Mouse (Mus musculus): ENCODE measurements at regions not wholly inside any gene's neighbourhood (a gene's known extent, or its start where the extent isn't known, plus 50 kb on each side); places are given as distances from the start of the nearest gene placed in this dataset.

GRCm38 (mm10) chr16:74671466-74671865, 259.8 kb upstream of the Robo2 start:
- no peak overlapping the region for H3K9ac ChIP-seq (replicated peaks; ENCODE audit: low read depth, low read length)
- no peak overlapping the region for H3K4me2 ChIP-seq (ENCODE audit: low read depth, low read length)
- WGBS = 84% methylated on average over 3 of the region's 3 CpGs
- H3K9me3 ChIP-seq (replicated peaks; ENCODE audit: control insufficient read depth, low read length) = no peaks in the 10 kb centered on the region
- no peak for ATAC-seq (ENCODE audit: insufficient read depth, low read depth)
- no peak overlapping the region for H3K27ac ChIP-seq (ENCODE audit: low read depth)
- no peak for DNase-seq (ENCODE audit: low spot score)
- H3K36me3 ChIP-seq (replicated peaks; ENCODE audit: control insufficient read depth, insufficient read depth, low read length) = no peaks in the 10 kb centered on the region
- H3K27me3 ChIP-seq (ENCODE audit: control insufficient read depth, insufficient read depth, low read length) = no peaks in the 10 kb centered on the region
- H3K4me3 ChIP-seq (ENCODE audit: low read depth, low read length) = no peak overlapping the region
- TF ChIP-seq CTCF (IDR thresholded peaks at IDR 0.05; ENCODE audit: low read depth) = no peak
- no peak for TF ChIP-seq EP300 (IDR thresholded peaks at IDR 0.05; ENCODE audit: low read depth)
- no peaks in the 10 kb centered on the region for H3K4me1 ChIP-seq (ENCODE audit: control insufficient read depth, insufficient read depth)

GRCm38 (mm10) chr16:74664337-74664736, 252.7 kb upstream of the Robo2 start:
- no peak for ATAC-seq (ENCODE audit: insufficient read depth, low read depth)
- TF ChIP-seq CTCF (IDR thresholded peaks at IDR 0.05; ENCODE audit: low read depth) (no peak), EP300 (IDR thresholded peaks at IDR 0.05; ENCODE audit: low read depth) (no peak)
- Histone ChIP-seq H3K9me3 (replicated peaks; ENCODE audit: control insufficient read depth, low read length) (no peaks in the 10 kb centered on the region), H3K27ac (ENCODE audit: low read depth) (no peak overlapping the region), H3K36me3 (replicated peaks; ENCODE audit: control insufficient read depth, insufficient read depth, low read length) (no peaks in the 10 kb centered on the region), H3K4me1 (ENCODE audit: control insufficient read depth, insufficient read depth) (no peaks in the 10 kb centered on the region), H3K9ac (replicated peaks; ENCODE audit: low read depth, low read length) (no peak overlapping the region), H3K27me3 (ENCODE audit: control insufficient read depth, insufficient read depth, low read length) (no peaks in the 10 kb centered on the region), H3K4me3 (ENCODE audit: low read depth, low read length) (no peak overlapping the region), H3K4me2 (ENCODE audit: low read depth, low read length) (no peak overlapping the region)
- no peak for DNase-seq (ENCODE audit: low spot score)
- WGBS = 47% methylated on average over 1 of the region's 1 CpGs

- no peaks in the 10 kb centered on the region for H3K36me3 ChIP-seq (replicated peaks; ENCODE audit: control insufficient read depth, insufficient read depth, low read length)
- no peaks in the 10 kb centered on the region for H3K9me3 ChIP-seq (replicated peaks; ENCODE audit: control insufficient read depth, low read length)
- WGBS = 75% methylated on average over 3 of the region's 3 CpGs
- no peaks in the 10 kb centered on the region for H3K27me3 ChIP-seq (ENCODE audit: control insufficient read depth, insufficient read depth, low read length)
- H3K27ac ChIP-seq (ENCODE audit: low read depth) = no peak overlapping the region
- no peak for ATAC-seq (ENCODE audit: insufficient read depth, low read depth)
- TF ChIP-seq EP300 (IDR thresholded peaks at IDR 0.05; ENCODE audit: low read depth) (no peak), CTCF (IDR thresholded peaks at IDR 0.05; ENCODE audit: low read depth) (no peak)
- no peak overlapping the region for H3K4me2 ChIP-seq (ENCODE audit: low read depth, low read length)
- H3K4me1 ChIP-seq (ENCODE audit: control insufficient read depth, insufficient read depth) = no peaks in the 10 kb centered on the region
- no peak for DNase-seq (ENCODE audit: low spot score)
- H3K9ac ChIP-seq (replicated peaks; ENCODE audit: low read depth, low read length) = no peak overlapping the region
- no peak overlapping the region for H3K4me3 ChIP-seq (ENCODE audit: low read depth, low read length)
These were observed 239.6 kb upstream of the Robo2 start for GRCm38 (mm10) chr16:74651244-74651643.

- DNase-seq (ENCODE audit: low spot score) = no peak
- ATAC-seq (ENCODE audit: insufficient read depth, low read depth) = no peak
- no peak overlapping the region for H3K27ac ChIP-seq (ENCODE audit: low read depth)
- no peak overlapping the region for H3K4me2 ChIP-seq (ENCODE audit: low read depth, low read length)
- H3K4me3 ChIP-seq (ENCODE audit: low read depth, low read length) = no peak overlapping the region
- H3K27me3 ChIP-seq (ENCODE audit: control insufficient read depth, insufficient read depth, low read length) = no peaks in the 10 kb centered on the region
- 81% methylated on average over 2 of the region's 2 CpGs for WGBS
- H3K36me3 ChIP-seq (replicated peaks; ENCODE audit: control insufficient read depth, insufficient read depth, low read length) = no peaks in the 10 kb centered on the region
- H3K9me3 ChIP-seq (replicated peaks; ENCODE audit: control insufficient read depth, low read length) = no peaks in the 10 kb centered on the region
- no peak overlapping the region for H3K9ac ChIP-seq (replicated peaks; ENCODE audit: low read depth, low read length)
- TF ChIP-seq EP300 (IDR thresholded peaks at IDR 0.05; ENCODE audit: low read depth) (no peak), CTCF (IDR thresholded peaks at IDR 0.05; ENCODE audit: low read depth) (no peak)
- H3K4me1 ChIP-seq (ENCODE audit: control insufficient read depth, insufficient read depth) = no peaks in the 10 kb centered on the region
These were observed 237.6 kb upstream of the Robo2 start for GRCm38 (mm10) chr16:74649207-74649606.

GRCm38 (mm10) chr16:74648384-74648783, 236.8 kb upstream of the Robo2 start:
- H3K9ac ChIP-seq (replicated peaks; ENCODE audit: low read depth, low read length) = no peak overlapping the region
- TF ChIP-seq EP300 (IDR thresholded peaks at IDR 0.05; ENCODE audit: low read depth) = no peak
- TF ChIP-seq CTCF (IDR thresholded peaks at IDR 0.05; ENCODE audit: low read depth) = no peak; the same call in 1 of the 2 replicates
- H3K4me2 ChIP-seq (ENCODE audit: low read depth, low read length) = no peak overlapping the region
- H3K27me3 ChIP-seq (ENCODE audit: control insufficient read depth, insufficient read depth, low read length) = no peaks in the 10 kb centered on the region
- H3K27ac ChIP-seq (ENCODE audit: low read depth) = no peak overlapping the region
- ATAC-seq (ENCODE audit: insufficient read depth, low read depth) (no peak), DNase-seq (ENCODE audit: low spot score) (no peak)
- H3K9me3 ChIP-seq (replicated peaks; ENCODE audit: control insufficient read depth, low read length) = no peaks in the 10 kb centered on the region
- no peak overlapping the region for H3K4me3 ChIP-seq (ENCODE audit: low read depth, low read length)
- no peaks in the 10 kb centered on the region for H3K36me3 ChIP-seq (replicated peaks; ENCODE audit: control insufficient read depth, insufficient read depth, low read length)
- H3K4me1 ChIP-seq (ENCODE audit: control insufficient read depth, insufficient read depth) = no peaks in the 10 kb centered on the region

- H3K9me3 ChIP-seq (replicated peaks; ENCODE audit: control insufficient read depth, low read length) = no peaks in the 10 kb centered on the region
- H3K27me3 ChIP-seq (ENCODE audit: control insufficient read depth, insufficient read depth, low read length) = no peaks in the 10 kb centered on the region
- DNase-seq (ENCODE audit: low spot score) = no peak
- TF ChIP-seq CTCF (IDR thresholded peaks at IDR 0.05; ENCODE audit: low read depth) (no peak), EP300 (IDR thresholded peaks at IDR 0.05; ENCODE audit: low read depth) (no peak)
- no peaks in the 10 kb centered on the region for H3K4me1 ChIP-seq (ENCODE audit: control insufficient read depth, insufficient read depth)
- 79% methylated on average over 10 of the region's 10 CpGs for WGBS
- H3K4me3 ChIP-seq (ENCODE audit: low read depth, low read length) = no peak overlapping the region
- H3K27ac ChIP-seq (ENCODE audit: low read depth) = no peak overlapping the region
- H3K9ac ChIP-seq (replicated peaks; ENCODE audit: low read depth, low read length) = no peak overlapping the region
- no peaks in the 10 kb centered on the region for H3K36me3 ChIP-seq (replicated peaks; ENCODE audit: control insufficient read depth, insufficient read depth, low read length)
- no peak for ATAC-seq (ENCODE audit: insufficient read depth, low read depth)
- H3K4me2 ChIP-seq (ENCODE audit: low read depth, low read length) = no peak overlapping the region
These were observed 233.2 kb upstream of the Robo2 start for GRCm38 (mm10) chr16:74644750-74645366.
